Mouse (Mus musculus) MEL (cell line): Measurements from ENCODE around the gene Xbp1. TPM values are rescaled to one million over a fixed set of nuclear protein-coding genes. Genes with fewer than 3 reads are reported as not detected.
"Not testable (repeated sequence)": the region's sequence is repeated elsewhere in the genome, so short reads cannot be mapped to it uniquely, and the experiment has no call there.

Experiments
- DNase-seq: peaks from one replicate; pipeline ENCODE4 v3.0.0; 2011; ENCODE audit warnings: low read depth, low spot score
- H3K27ac ChIP-seq: 2 replicates; pipeline ENCODE4 v1.5.1; 2012; ENCODE audit warnings: low read depth, mild to moderate bottlenecking, control low read depth, low read length, moderate library complexity; ENCODE audit not compliant: control insufficient read depth
- H3K27me3 ChIP-seq, 2 experiments: fragments of 150-350 bp in 1 of 2; sonication (generic) in 1 of 2; 2 replicates each; pipeline ENCODE4 v1.6.1; 2012; ENCODE audit warnings: low read length in 2 of 2, mild to moderate bottlenecking in 2 of 2, improper control_type of control experiment in 1 of 2, moderate library complexity in 1 of 2; ENCODE audit not compliant: insufficient read depth in 2 of 2, control insufficient read depth in 1 of 2
- H3K36me3 ChIP-seq, 2 experiments: 2 replicates each; pipeline ENCODE4 v1.6.1; 2012 to 2014; ENCODE audit warnings: low read length in 2 of 2, improper control_type of control experiment in 1 of 2, inconsistent platforms in 1 of 2, mild to moderate bottlenecking in 1 of 2; ENCODE audit not compliant: insufficient read depth in 2 of 2, control insufficient read depth in 1 of 2
- H3K4me1 ChIP-seq, 2 experiments: fragments of 150-350 bp in 1 of 2; sonication (generic) in 1 of 2; 2 replicates each; pipeline ENCODE4 v1.6.1; 2012; ENCODE audit warnings: low read length in 2 of 2, improper control_type of control experiment in 1 of 2, mild to moderate bottlenecking in 1 of 2; ENCODE audit not compliant: insufficient read depth in 2 of 2, control insufficient read depth in 1 of 2
- H3K4me3 ChIP-seq, 2 experiments: fragments of 150-350 bp in 1 of 2; sonication (generic) in 1 of 2; 2 replicates each; pipeline ENCODE4 v1.5.1; 2012; ENCODE audit warnings: low read depth in 2 of 2, low read length in 2 of 2, mild to moderate bottlenecking in 2 of 2, moderate library complexity in 2 of 2, control low read depth in 1 of 2, improper control_type of control experiment in 1 of 2; ENCODE audit not compliant: control insufficient read depth in 1 of 2, insufficient read depth in 1 of 2
- H3K79me2 ChIP-seq: 2 replicates; pipeline ENCODE4 v1.6.1; 2012; ENCODE audit warnings: mild to moderate bottlenecking, low read length, moderate library complexity; ENCODE audit not compliant: control insufficient read depth, poor library complexity, insufficient read depth
- H3K9ac ChIP-seq: 2 replicates; pipeline ENCODE4 v1.6.1; 2012; ENCODE audit warnings: low read depth, mild to moderate bottlenecking, control low read depth, low read length, moderate library complexity; ENCODE audit not compliant: control insufficient read depth, poor library complexity, severe bottlenecking
- H3K9me3 ChIP-seq: fragments of 150-350 bp; sonication (generic); replicated peaks from 2 replicates; pipeline ENCODE4 v1.6.1; 2012; ENCODE audit warnings: mild to moderate bottlenecking, low read length, improper control_type of control experiment, moderate library complexity; ENCODE audit not compliant: insufficient read depth
- BHLHE40 ChIP-seq: IDR thresholded peaks from 2 replicates; pipeline ENCODE4 v1.6.1; 2012; ENCODE audit warnings: low read depth, mild to moderate bottlenecking, inconsistent platforms, low read length, improper control_type of control experiment, borderline replicate concordance
- CHD2 ChIP-seq: IDR thresholded peaks from 2 replicates; pipeline ENCODE4 v1.6.1; 2011; ENCODE audit warnings: low read length, improper control_type of control experiment
- ELF1 ChIP-seq: IDR thresholded peaks from 2 replicates; pipeline ENCODE4 v1.6.1; 2014; ENCODE audit warnings: low read depth, mild to moderate bottlenecking, inconsistent platforms, low read length, improper control_type of control experiment, moderate library complexity
- EP300 ChIP-seq, 2 experiments: IDR thresholded peaks; 2 replicates each; pipeline ENCODE4 v1.6.1; 2011; ENCODE audit warnings: improper control_type of control experiment in 2 of 2, low read length in 2 of 2, low read depth in 1 of 2, mild to moderate bottlenecking in 1 of 2
- GATA1 ChIP-seq: IDR thresholded peaks from 2 replicates; pipeline ENCODE4 v1.6.1; 2011; ENCODE audit warnings: low read depth, low read length, improper control_type of control experiment
- JUND ChIP-seq: IDR thresholded peaks from 2 replicates; pipeline ENCODE4 v1.6.1; 2011; ENCODE audit warnings: low read depth, mild to moderate bottlenecking, improper control_type of control experiment, low read length
- KAT2A ChIP-seq: conservative IDR thresholded peaks from 2 replicates; pipeline ENCODE4 v1.6.1; 2012; ENCODE audit warnings: low read depth, low read length, improper control_type of control experiment, inconsistent platforms
- MEF2A ChIP-seq: IDR thresholded peaks from 2 replicates; pipeline ENCODE4 v1.6.1; 2014; ENCODE audit warnings: low read depth, mild to moderate bottlenecking, inconsistent platforms, low read length, improper control_type of control experiment; ENCODE audit not compliant: poor library complexity, insufficient replicate concordance, severe bottlenecking; ENCODE audit errors: extremely low read depth
- MXI1 ChIP-seq: IDR thresholded peaks from 2 replicates; pipeline ENCODE4 v1.6.1; 2011; ENCODE audit warnings: mild to moderate bottlenecking, low read depth, low read length, improper control_type of control experiment
- MYB ChIP-seq: IDR thresholded peaks from 2 replicates; pipeline ENCODE4 v1.6.1; 2011; ENCODE audit warnings: mild to moderate bottlenecking, low read depth, low read length, improper control_type of control experiment
- MYC ChIP-seq: IDR thresholded peaks from 2 replicates; pipeline ENCODE4 v1.6.1; 2011; ENCODE audit warnings: low read depth, mild to moderate bottlenecking, low read length, improper control_type of control experiment, moderate library complexity
- RCOR1 ChIP-seq: IDR thresholded peaks from 2 replicates; pipeline ENCODE4 v1.6.1; 2012; ENCODE audit warnings: low read depth, mild to moderate bottlenecking, inconsistent platforms, low read length, improper control_type of control experiment
- SIN3A ChIP-seq: IDR thresholded peaks from 2 replicates; pipeline ENCODE4 v1.6.1; 2012; ENCODE audit warnings: low read length, improper control_type of control experiment, inconsistent platforms
- TAL1 ChIP-seq: IDR thresholded peaks from 2 replicates; pipeline ENCODE4 v1.6.1; 2012; ENCODE audit warnings: mild to moderate bottlenecking, inconsistent platforms, low read length, moderate library complexity, mixed read lengths
- TBP ChIP-seq: IDR thresholded peaks from 2 replicates; pipeline ENCODE4 v1.8.0; 2011; ENCODE audit warnings: low read depth, low read length, improper control_type of control experiment
- USF2 ChIP-seq, 2 experiments: IDR thresholded peaks; 2 replicates each; pipeline ENCODE4 v1.6.1; 2011 to 2012; ENCODE audit warnings: improper control_type of control experiment in 2 of 2, low read length in 2 of 2, borderline replicate concordance in 1 of 2, inconsistent platforms in 1 of 2, low read depth in 1 of 2, mild to moderate bottlenecking in 1 of 2; ENCODE audit not compliant: insufficient read depth in 1 of 2
- ZC3H11A ChIP-seq: IDR thresholded peaks from 2 replicates; pipeline ENCODE4 v1.6.1; 2012; ENCODE audit warnings: low read depth, mild to moderate bottlenecking, inconsistent platforms, low read length, improper control_type of control experiment
- ZNF384 ChIP-seq: IDR thresholded peaks from 2 replicates; pipeline ENCODE4 v1.6.1; 2012; ENCODE audit warnings: low read depth, mild to moderate bottlenecking, inconsistent platforms, low read length, improper control_type of control experiment
- polyA plus RNA-seq, 2 experiments: library from polyadenylated mRNA; stranded (reverse) in 1 of 2; unstranded in 1 of 2; fragments of >175 nt in 1 of 2; fragments of >200 nt in 1 of 2; gene quantifications; 2 replicates each; pipeline versions ENCODE4 v1.2.1 to v1.2.4; 2012; ENCODE audit warnings: low replicate concordance in 2 of 2, low read depth in 1 of 2; ENCODE audit not compliant: insufficient read length in 2 of 2, insufficient read depth in 1 of 2, missing spikeins in 1 of 2
- total RNA-seq: library from RNA; depleted of rRNA; stranded (reverse); fragments of 300-350 nt; gene quantifications from 2 replicates; pipeline ENCODE4 v1.2.3, GENCODE M21; 2012

The Xbp1 gene
- total and polyA plus RNA-seq, 3 experiments = 81.8 to 101 TPM; not detected in 1

- TF ChIP-seq BHLHE40 (peak; percentile 11; the same call in 1 of the 2 replicates), MYC (peak; percentile 6; the same call in 1 of the 2 replicates), GATA1 (no peak), TBP (0 out of 2 replicates have a peak, but pooled peaks have one; percentile 26)
These were observed 22.2 kb downstream of the Xbp1 start (continued) for GRCm38 (mm10) chr11:5542482-5543185.

- H3K9me3 ChIP-seq = no peaks in the 10 kb centered on the region
- TF ChIP-seq ZC3H11A (no peak), TAL1 (no peak), KAT2A (0 out of 2 replicates have a peak, but pooled peaks have one; percentile 4), EP300 (IDR thresholded peaks at IDR 0.05; ENCODE audit: low read depth in 1 of 2, low read length in 2 of 2) (peak; percentile 36 to 63; a peak in 3 of 4 replicates)
- TF ChIP-seq, all 39 proteins: peak for 2
- peak; percentile 72 for DNase-seq
- Histone ChIP-seq H3K27me3 (no peaks in the 10 kb centered on the region), H3K4me3 (no peak overlapping the region; a peak in 1 of 4 replicates), H3K36me3 (peaks cover 9 to 42% of the 10 kb centered on the region in 2 experiments), H3K79me2 (peaks cover 31% of the 10 kb centered on the region), H3K4me1 (peaks cover 37 to 47% of the 10 kb centered on the region in 2 experiments), H3K27ac (no peak overlapping the region; the same call in 1 of the 2 replicates), H3K9ac (no peak overlapping the region)
These were observed 22.8 kb downstream of the Xbp1 start for GRCm38 (mm10) chr11:5543281-5543680.

- Histone ChIP-seq H3K79me2 (peaks cover 20% of the 10 kb centered on the region), H3K36me3 (peaks cover 0 to 31% of the 10 kb centered on the region in 2 experiments; a peak in 3 of 4 replicates), H3K4me1 (peaks cover 37% of the 10 kb centered on the region in 2 experiments)
- H3K9ac ChIP-seq, H3K4me3 ChIP-seq, H3K9me3 ChIP-seq, H3K27ac ChIP-seq, DNase-seq, H3K27me3 ChIP-seq: not testable (repeated sequence)
These were observed 24.2 kb downstream of the Xbp1 start for GRCm38 (mm10) chr11:5544709-5545108.

- Histone ChIP-seq H3K9me3 (no peaks in the 10 kb centered on the region), H3K36me3 (peaks cover 0 to 26% of the 10 kb centered on the region in 2 experiments; a peak in 2 of 4 replicates), H3K27ac (peak overlapping the region; percentile 17; the same call in 1 of the 2 replicates), H3K4me1 (peaks cover 32 to 34% of the 10 kb centered on the region in 2 experiments)
- TF ChIP-seq TBP (0 out of 2 replicates have a peak, but pooled peaks have one; percentile 30), MXI1 (no peak), BHLHE40 (0 out of 2 replicates have a peak, but pooled peaks have one; percentile 7), KAT2A (no peak), USF2 (IDR thresholded peaks at IDR 0.05; ENCODE audit: borderline replicate concordance in 1 of 2, insufficient read depth in 1 of 2, low read depth in 1 of 2, low read length in 2 of 2) (no peak), SIN3A (no peak), JUND (no peak), ELF1 (0 out of 2 replicates have a peak, but pooled peaks have one; percentile 6), CHD2 (no peak), ZNF384 (no peak), ZC3H11A (no peak), MEF2A (no peak), RCOR1 (no peak), MYB (no peak)
- TF ChIP-seq, all 39 proteins: peak for 3
- H3K4me3 ChIP-seq = no peak overlapping the region
- H3K79me2 ChIP-seq = peaks cover 16% of the 10 kb centered on the region
- DNase-seq = peak; percentile 53
- H3K9ac ChIP-seq = no peak overlapping the region
- no peaks in the 10 kb centered on the region for H3K27me3 ChIP-seq
These were observed 25.0 kb downstream of the Xbp1 start for GRCm38 (mm10) chr11:5545457-5545856.
